Mouse (Mus musculus) CH12.LX (cell line): ENCODE data around the gene Cpeb3. TPM values are rescaled to one million over a fixed set of nuclear protein-coding genes. Genes with fewer than 3 reads are reported as not detected.

ENCODE experiments used
- DNase-seq: peaks from one replicate; pipeline ENCODE4 v3.0.0-alpha.2; 2013; ENCODE audit errors: extremely low read depth
- H3K27ac ChIP-seq: 2 replicates; pipeline ENCODE4 v1.5.1; 2012; ENCODE audit warnings: low read depth, mild to moderate bottlenecking, control low read depth, moderate library complexity; ENCODE audit not compliant: insufficient read depth
- H3K27me3 ChIP-seq: replicated peaks from 2 replicates; pipeline ENCODE3; 2012; ENCODE audit warnings: inconsistent platforms
- H3K36me3 ChIP-seq, 2 experiments: replicated peaks in 1 of 2; 2 replicates each; pipeline versions ENCODE3 to v1.6.1; 2012; ENCODE audit warnings: inconsistent platforms in 1 of 2, low read length in 1 of 2, mild to moderate bottlenecking in 1 of 2, mixed read lengths in 1 of 2, moderate library complexity in 1 of 2; ENCODE audit not compliant: control insufficient read depth in 1 of 2, insufficient read depth in 1 of 2
- H3K4me1 ChIP-seq, 2 experiments: 2 replicates each; pipeline ENCODE4 v1.6.1; 2012; ENCODE audit warnings: inconsistent platforms in 1 of 2, moderate library complexity in 1 of 2; ENCODE audit not compliant: insufficient read depth in 2 of 2, control insufficient read depth in 1 of 2
- H3K4me2 ChIP-seq: 2 replicates; pipeline ENCODE4 v1.6.1; 2012; ENCODE audit warnings: low read depth, mild to moderate bottlenecking, control low read depth; ENCODE audit not compliant: poor library complexity, insufficient read depth, severe bottlenecking
- H3K4me3 ChIP-seq, 3 experiments: fragments of 150-350 bp in 1 of 3; sonication (generic) in 1 of 3; replicated peaks in 1 of 3; 2 replicates each; pipeline versions ENCODE3 to v1.5.1; 2011 to 2012; ENCODE audit warnings: low read depth in 2 of 3, low read length in 2 of 3, mild to moderate bottlenecking in 2 of 3, moderate library complexity in 2 of 3, control low read depth in 1 of 3, improper control_type of control experiment in 1 of 3, inconsistent platforms in 1 of 3, mixed read lengths in 1 of 3; ENCODE audit not compliant: poor library complexity in 1 of 3
- H3K79me2 ChIP-seq: replicated peaks from 2 replicates; pipeline ENCODE4 v1.6.1; 2012; ENCODE audit warnings: mild to moderate bottlenecking, moderate library complexity; ENCODE audit not compliant: control insufficient read depth, poor library complexity, insufficient read depth, severe bottlenecking; ENCODE audit errors: extremely low read depth
- H3K9ac ChIP-seq: 2 replicates; pipeline ENCODE4 v1.6.1; 2012; ENCODE audit warnings: low read depth, mild to moderate bottlenecking, control low read depth, moderate library complexity; ENCODE audit not compliant: insufficient read depth
- H3K9me3 ChIP-seq: replicated peaks from 2 replicates; pipeline ENCODE3; 2012; ENCODE audit warnings: low read length, inconsistent platforms, mixed read lengths
- BHLHE40 ChIP-seq: IDR thresholded peaks from 2 replicates; pipeline ENCODE4 v1.6.1; 2011; ENCODE audit warnings: mild to moderate bottlenecking, low read depth, low read length, improper control_type of control experiment
- ELF1 ChIP-seq: IDR thresholded peaks from 2 replicates; pipeline ENCODE4 v1.6.1; 2014; ENCODE audit warnings: low read depth, mild to moderate bottlenecking, inconsistent platforms, low read length, improper control_type of control experiment
- ETS1 ChIP-seq: conservative IDR thresholded peaks from 2 replicates; pipeline ENCODE4 v1.6.1; 2012; ENCODE audit warnings: low read depth, mild to moderate bottlenecking, inconsistent platforms, low read length, improper control_type of control experiment, moderate library complexity
- IRF4 ChIP-seq: IDR thresholded peaks from 2 replicates; pipeline ENCODE4 v1.6.1; 2014; ENCODE audit warnings: low read depth, mild to moderate bottlenecking, inconsistent platforms, low read length, improper control_type of control experiment
- KAT2A ChIP-seq: IDR thresholded peaks from 2 replicates; pipeline ENCODE4 v1.6.1; 2012; ENCODE audit warnings: low read length, improper control_type of control experiment, inconsistent platforms; ENCODE audit not compliant: insufficient replicate concordance
- MAFK ChIP-seq: IDR thresholded peaks from 2 replicates; pipeline ENCODE4 v1.6.1; 2011; ENCODE audit warnings: low read length, improper control_type of control experiment; ENCODE audit not compliant: insufficient replicate concordance
- MAZ ChIP-seq: IDR thresholded peaks from 2 replicates; pipeline ENCODE4 v1.6.1; 2012; ENCODE audit warnings: low read depth, mild to moderate bottlenecking, inconsistent platforms, low read length, improper control_type of control experiment, moderate library complexity
- MEF2A ChIP-seq: IDR thresholded peaks from 2 replicates; pipeline ENCODE4 v1.6.1; 2014; ENCODE audit warnings: low read depth, mild to moderate bottlenecking, inconsistent platforms, low read length, improper control_type of control experiment, borderline replicate concordance
- MXI1 ChIP-seq: IDR thresholded peaks from 2 replicates; pipeline ENCODE4 v1.6.1; 2011; ENCODE audit warnings: mild to moderate bottlenecking, low read depth, low read length, improper control_type of control experiment
- MYC ChIP-seq: IDR thresholded peaks from 2 replicates; pipeline ENCODE4 v1.6.1; 2011; ENCODE audit warnings: low read depth, mild to moderate bottlenecking, improper control_type of control experiment, low read length
- NRF1 ChIP-seq: IDR thresholded peaks from 2 replicates; pipeline ENCODE4 v1.6.1; 2014; ENCODE audit warnings: low read depth, mild to moderate bottlenecking, inconsistent platforms, low read length, improper control_type of control experiment, moderate library complexity
- PAX5 ChIP-seq: IDR thresholded peaks from 2 replicates; pipeline ENCODE4 v1.6.1; 2012; ENCODE audit warnings: low read length, inconsistent platforms, mixed read lengths
- POLR2A ChIP-seq: IDR thresholded peaks from 2 replicates; pipeline ENCODE4 v1.6.1; 2011; ENCODE audit warnings: low read depth, mild to moderate bottlenecking, improper control_type of control experiment, low read length
- RCOR1 ChIP-seq: conservative IDR thresholded peaks from 2 replicates; pipeline ENCODE4 v1.6.1; 2012; ENCODE audit warnings: low read depth, mild to moderate bottlenecking, inconsistent platforms, low read length, improper control_type of control experiment
- USF1 ChIP-seq: IDR thresholded peaks from 2 replicates; pipeline ENCODE4 v1.6.1; 2014; ENCODE audit warnings: low read depth, mild to moderate bottlenecking, inconsistent platforms, low read length, improper control_type of control experiment
- ZC3H11A ChIP-seq: IDR thresholded peaks from 2 replicates; pipeline ENCODE4 v1.6.1; 2012; ENCODE audit warnings: low read depth, mild to moderate bottlenecking, inconsistent platforms, low read length, improper control_type of control experiment
- ZKSCAN1 ChIP-seq: IDR thresholded peaks from 2 replicates; pipeline ENCODE4 v1.6.1; 2012; ENCODE audit warnings: low read depth, inconsistent platforms, low read length, improper control_type of control experiment, borderline replicate concordance
- ZMIZ1 ChIP-seq: IDR thresholded peaks from 2 replicates; pipeline ENCODE4 v1.6.1; 2012; ENCODE audit warnings: low read depth, mild to moderate bottlenecking, inconsistent platforms, low read length, improper control_type of control experiment
- ZNF384 ChIP-seq: IDR thresholded peaks from 2 replicates; pipeline ENCODE4 v1.6.1; 2012; ENCODE audit warnings: low read depth, low read length, improper control_type of control experiment, inconsistent platforms
- dilution Hi-C: fragments of 300-500 bp; cut with MboI; formaldehyde crosslinking; loops from 2 replicates; pipeline ENCODE4 v1.14.3; 2020; ENCODE audit warnings: low sequenced_read_pairs; ENCODE audit not compliant: extremely low pct_unique_long_range_greater_than_20kb, extremely low pct_ligation_motif_present
- in situ Hi-C: fragments of 300-500 bp; cut with MboI; formaldehyde crosslinking; loops from 3 replicates; pipeline ENCODE4 v1.14.3; 2019; ENCODE audit warnings: low sequenced_read_pairs, low pct_ligation_motif_present, low pct_unique_long_range_greater_than_20kb, mixed read lengths
- polyA plus RNA-seq: library from polyadenylated mRNA; unstranded; fragments of >175 nt; gene quantifications from 2 replicates; pipeline ENCODE4 v1.2.1, GENCODE M21; 2012; ENCODE audit warnings: low read depth; ENCODE audit not compliant: insufficient read length
- total RNA-seq, 2 experiments: library from RNA; depleted of rRNA; stranded (reverse); fragments of 300-350 nt in 1 of 2; fragments of >200 nt in 1 of 2; gene quantifications; 2 replicates each; pipeline ENCODE4 v1.2.3; 2012 to 2014

Cpeb3 gene
- total and polyA plus RNA-seq, 3 experiments, result 1.5 to 3.1 (median 1.5) TPM

DNA sequence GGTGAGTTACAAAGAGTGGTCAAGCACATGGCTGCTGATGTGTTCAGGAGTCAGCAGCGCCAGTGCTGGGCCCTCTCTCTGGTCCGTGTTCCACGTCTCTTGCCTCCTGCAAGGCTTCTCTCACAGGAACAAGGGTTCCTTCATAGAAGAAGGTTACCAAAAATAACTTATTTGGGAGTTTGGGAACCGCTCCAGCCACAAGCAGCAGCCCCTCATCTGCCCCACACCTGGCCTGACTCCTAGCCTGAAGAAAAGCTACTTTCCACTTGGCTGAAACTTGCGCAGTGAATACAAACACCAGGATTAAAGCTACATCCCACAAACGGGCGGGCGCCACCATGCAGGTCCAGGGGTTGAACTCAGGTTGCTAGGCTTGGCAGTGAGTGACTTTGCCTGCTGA lies 93.0 kb downstream of the Cpeb3 start:
- H3K4me2 ChIP-seq, result no peak overlapping the region
- TF ChIP-seq MYC (no peak), USF1 (no peak), KAT2A (no peak), MAFK (no peak)
- H3K4me1 ChIP-seq, result peaks cover 3 to 24% of the 10 kb centered on the region in 2 experiments
- no peak for DNase-seq
- no peaks in the 10 kb centered on the region for H3K27me3 ChIP-seq
- H3K27ac ChIP-seq, result no peak overlapping the region
- H3K4me3 ChIP-seq, result no peak overlapping the region
- H3K9ac ChIP-seq, result no peak overlapping the region
- H3K36me3 ChIP-seq, result peaks cover 0 to 5% of the 10 kb centered on the region in 2 experiments
- in situ Hi-C loops (no loop called here), dilution Hi-C loops (no loop called here)
- H3K79me2 ChIP-seq, result no peaks in the 10 kb centered on the region
- H3K9me3 ChIP-seq, result no peaks in the 10 kb centered on the region

DNA sequence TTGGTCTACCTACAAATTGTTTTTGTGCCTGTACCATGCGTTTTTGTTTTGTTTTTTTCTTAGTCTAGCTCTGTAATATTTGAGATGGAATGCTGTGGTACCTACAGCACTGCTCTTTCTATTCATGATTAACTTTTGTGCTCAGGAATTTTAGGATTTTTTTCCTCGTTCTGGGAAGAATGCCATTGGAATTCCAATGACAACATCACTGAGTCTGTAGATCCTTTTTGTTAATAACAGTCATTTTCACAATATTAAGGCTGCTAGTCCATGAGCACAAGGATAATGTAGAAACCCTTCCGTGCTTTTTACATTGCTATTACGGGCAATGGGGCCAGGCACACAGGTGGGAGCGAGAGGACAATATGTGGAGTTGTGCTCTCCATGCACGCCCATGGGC lies 96.6 kb downstream of the Cpeb3 start:
- no peak overlapping the region for H3K9ac ChIP-seq
- no peak overlapping the region for H3K27ac ChIP-seq
- no peaks in the 10 kb centered on the region for H3K9me3 ChIP-seq
- H3K4me3 ChIP-seq, result no peak overlapping the region
- in situ Hi-C loops (no loop called here), dilution Hi-C loops (no loop called here)
- H3K27me3 ChIP-seq, result no peaks in the 10 kb centered on the region
- TF ChIP-seq ZC3H11A (no peak), ELF1 (no peak), NRF1 (no peak), KAT2A (no peak)
- TF ChIP-seq, all 38 proteins: peak for 0
- no peak for DNase-seq
- H3K4me1 ChIP-seq, result peaks cover 25 to 41% of the 10 kb centered on the region in 2 experiments
- peaks cover 0 to 5% of the 10 kb centered on the region in 2 experiments for H3K36me3 ChIP-seq
- no peaks in the 10 kb centered on the region; the same call in 1 of the 2 replicates for H3K79me2 ChIP-seq
- no peak overlapping the region for H3K4me2 ChIP-seq

DNA sequence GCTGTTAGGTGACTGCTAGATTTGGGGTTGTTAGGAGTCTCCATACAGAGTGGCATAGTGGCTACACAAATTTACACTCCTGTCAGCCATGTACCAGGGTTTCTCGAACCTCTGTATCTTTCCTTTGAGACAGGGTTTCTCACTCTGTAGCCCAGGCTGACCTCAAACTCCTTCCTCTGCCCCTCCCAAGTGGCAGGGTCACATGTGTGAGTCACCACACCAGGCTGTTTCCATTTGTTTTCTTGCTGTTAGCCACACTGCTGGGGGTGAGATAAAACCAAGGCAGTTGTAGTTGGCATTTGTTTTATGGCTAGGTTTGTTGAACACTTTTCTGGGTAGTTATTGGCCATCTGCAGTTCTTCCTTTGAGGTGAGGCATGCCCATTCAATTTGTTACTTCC lies 97.9 kb downstream of the Cpeb3 start:
- TF ChIP-seq ZMIZ1 (no peak), MYC (peak; percentile 16; the same call in 1 of the 2 replicates), BHLHE40 (peak; percentile 83), PAX5 (no peak), USF1 (peak; percentile 19; the same call in 1 of the 2 replicates), MAZ (peak; percentile 74; the same call in 1 of the 2 replicates), ETS1 (0 out of 2 replicates have a peak, but pooled peaks have one; percentile 11), MXI1 (0 out of 2 replicates have a peak, but pooled peaks have one; percentile 26), ZNF384 (peak; percentile 70; the same call in 1 of the 2 replicates), RCOR1 (no peak), IRF4 (no peak), POLR2A (peak; percentile 43), ZKSCAN1 (no peak), MEF2A (no peak)
- Histone ChIP-seq H3K4me2 (peak overlapping the region; percentile 4; the same call in 1 of the 2 replicates), H3K9ac (no peak overlapping the region), H3K4me3 (no peak overlapping the region), H3K36me3 (no peaks in the 10 kb centered on the region), H3K27ac (peak overlapping the region; percentile 61), H3K79me2 (no peaks in the 10 kb centered on the region; the same call in 1 of the 2 replicates), H3K27me3 (no peaks in the 10 kb centered on the region), H3K4me1 (peaks cover 29 to 52% of the 10 kb centered on the region in 2 experiments), H3K9me3 (no peaks in the 10 kb centered on the region)
- dilution Hi-C loops, result no loop called here
- DNase-seq, result peak; percentile 60
- in situ Hi-C loops, result no loop called here
